Mouse (Mus musculus) 3134 (cell line): ENCODE measurements around the gene Gm38431.
"Not testable (repeated sequence)": the region's sequence is repeated elsewhere in the genome, so short reads cannot be mapped to it uniquely, and the experiment has no call there.

Experiments used
- DNase-seq: peaks from one replicate; pipeline ENCODE4 v3.0.0-alpha.2; 2011; ENCODE audit warnings: low spot score; ENCODE audit not compliant: insufficient read length; ENCODE audit errors: extremely low read depth

Gene Gm38431

GRCm38 (mm10) chr9:21045235-21045634, 46.6 kb downstream of the Gm38431 start:
- DNase-seq = no peak

GRCm38 (mm10) chr9:21044785-21045184, 47.0 kb downstream of the Gm38431 start:
- not testable (repeated sequence) for DNase-seq

GRCm38 (mm10) chr9:21043563-21043962, 48.2 kb downstream of the Gm38431 start:
- no peak for DNase-seq

- DNase-seq = no peak
These were observed 50.5 kb downstream of the Gm38431 start for GRCm38 (mm10) chr9:21041308-21041707.

- no peak for DNase-seq
These were observed 52.0 kb downstream of the Gm38431 start for GRCm38 (mm10) chr9:21039779-21040178.

- DNase-seq = no peak
These were observed 54.3 kb downstream of the Gm38431 start for GRCm38 (mm10) chr9:21037481-21037891.

- DNase-seq = no peak
These were observed 55.1 kb downstream of the Gm38431 start for GRCm38 (mm10) chr9:21036666-21037065.

GRCm38 (mm10) chr9:21036161-21036560, 55.6 kb downstream of the Gm38431 start:
- no peak for DNase-seq

GRCm38 (mm10) chr9:21035586-21035985, 56.2 kb downstream of the Gm38431 start:
- no peak for DNase-seq

GRCm38 (mm10) chr9:21034481-21035085, 57.2 kb downstream of the Gm38431 start:
- DNase-seq = no peak

GRCm38 (mm10) chr9:21033136-21033535, 58.7 kb downstream of the Gm38431 start:
- peak; percentile 70 for DNase-seq

- DNase-seq = no peak
These were observed 59.3 kb downstream of the Gm38431 start for GRCm38 (mm10) chr9:21032491-21032890.

- DNase-seq = no peak
These were observed 59.9 kb downstream of the Gm38431 start, which contains the start of gene Icam5 for GRCm38 (mm10) chr9:21031896-21032351. TSS of gene Icam5 (plus strand) at chr9:21032073.

- DNase-seq = peak; percentile 77
These were observed 60.4 kb downstream of the Gm38431 start for GRCm38 (mm10) chr9:21031251-21031895.

GRCm38 (mm10) chr9:21030781-21031250, 61.0 kb downstream of the Gm38431 start:
- DNase-seq = peak; percentile 75

GRCm38 (mm10) chr9:21030055-21030600, 61.7 kb downstream of the Gm38431 start:
- DNase-seq = no peak

GRCm38 (mm10) chr9:21029291-21030054, 62.3 kb downstream of the Gm38431 start, which contains the start of gene Icam4:
TSS of gene Icam4 (plus strand) at chr9:21029373.
- peak; percentile 40 for DNase-seq

GRCm38 (mm10) chr9:21028560-21029110, 63.2 kb downstream of the Gm38431 start:
- DNase-seq = no peak

GRCm38 (mm10) chr9:21027774-21028290, 64.0 kb downstream of the Gm38431 start:
- no peak for DNase-seq

GRCm38 (mm10) chr9:21026849-21027248, 64.9 kb downstream of the Gm38431 start:
- no peak for DNase-seq
